In genomic region chr4:118620279-118620966, GRCm38 (mm10) we compare ENCODE assay signal across 8 mouse cellular contexts. TPM values are rescaled to one million over a fixed set of nuclear protein-coding genes. Genes with fewer than 3 reads are reported as not detected.
DNase-seq lines count a peak whose midpoint lies in the region; ATAC-seq and TF ChIP-seq lines count a peak whose summit lies in the region.

TSS of gene Cfap57 (minus strand) at chr4:118620777.
TSS of gene Ebna1bp2 (plus strand) at chr4:118620799.

- under 1% methylated on average over 40 of the region's 41 CpGs for WGBS in hindbrain, embryonic 14.5 days

- peaks cover 11% of the 10 kb centered on the region for H3K4me1 ChIP-seq in hindbrain, embryonic 14.5 days (replicated peaks; ENCODE audit: control insufficient read depth, insufficient read depth, low read length)

- in situ Hi-C loops in Patski (cut with MboI; ENCODE audit: low pct_unique_long_range_greater_than_20kb), result no loop called here

- peak within 1 kb of the TSS; percentile 69 for H3K9ac ChIP-seq in hindbrain, embryonic 14.5 days

- DNase-seq in Patski (ENCODE audit: low read depth, low spot score), result peak; percentile 71
- DNase-seq in cerebellum, postnatal 14 days, result peak; percentile 90 to 93
- DNase-seq in frontal cortex, postnatal 14 days (ENCODE audit: low spot score in 2 of 2), result peak; percentile 84 to 89
- DNase-seq in hindbrain, embryonic 14.5 days (ENCODE audit: low spot score), result peak; percentile 96
- peak; percentile 89 for DNase-seq in layer of hippocampus, postnatal 36 days
- peak; percentile 96 for DNase-seq in lung, postnatal 36 days
- DNase-seq in retina, postnatal 1 day, result peak; percentile 98
- DNase-seq in urinary bladder, adult 18-20 months (ENCODE audit: low spot score in 2 of 2), result peak; percentile 78 to 86

- peaks cover 2% of the 10 kb centered on the region for H3K27me3 ChIP-seq in Patski
- H3K27me3 ChIP-seq in hindbrain, embryonic 14.5 days (ENCODE audit: control insufficient read depth, insufficient read depth, low read length), result no peaks in the 10 kb centered on the region

- peak within 1 kb of the TSS; percentile 83 for H3K4me3 ChIP-seq in hindbrain, embryonic 14.5 days (replicated peaks; ENCODE audit: low read length)

- H3K27ac ChIP-seq in hindbrain, embryonic 14.5 days, result no peak within 1 kb of the TSS; the same call in 1 of the 2 replicates

- CTCF ChIA-PET in Patski (lab: Charles Lee), result no interaction called here

- POLR2A ChIA-PET in Patski (lab: Charles Lee), result no interaction called here

- peak within 1 kb of the TSS; percentile 77 for H3K4me2 ChIP-seq in hindbrain, embryonic 14.5 days (replicated peaks)

- peaks cover 11% of the 10 kb centered on the region for H3K9me3 ChIP-seq in hindbrain, embryonic 14.5 days (ENCODE audit: control insufficient read depth, low read length)

- H3K36me3 ChIP-seq in hindbrain, embryonic 14.5 days (replicated peaks; ENCODE audit: control insufficient read depth, insufficient read depth), result peaks cover 28% of the 10 kb centered on the region

- peak; percentile 86 for ATAC-seq in Patski
- ATAC-seq in hindbrain, embryonic 14.5 days (ENCODE audit: low FRiP score), result peak; percentile 95

- no peak for TF ChIP-seq CTCF in Patski (IDR thresholded peaks at IDR 0.05)

RNA-seq across cellular contexts. Expression of gene Cfap57, which starts in this region (rescaled TPM):
- 0.04 TPM for polyA plus RNA-seq in Patski (2021)
- 1.7 and 3.1 TPM in 2 replicates for polyA plus RNA-seq in hindbrain, embryonic 14.5 days (2014; fragmentation: Nextera tagmentation; extraction: Ambion mirVana)
- total RNA-seq in layer of hippocampus, postnatal 36 days (2021), result under 1 TPM; 0.78 to 0.90 TPM

RNA-seq across cellular contexts. Expression of gene Ebna1bp2, which starts in this region (rescaled TPM):
- 75.4 TPM for polyA plus RNA-seq in Patski (2021)
- 102 TPM in 2 replicates for polyA plus RNA-seq in hindbrain, embryonic 14.5 days (2014; fragmentation: Nextera tagmentation; extraction: Ambion mirVana)
- total RNA-seq in layer of hippocampus, postnatal 36 days (2021), result 10 to 100 TPM; 61.8 to 64.2 TPM
